Mouse (Mus musculus) mouse trophoblast stem cell (cell line): ENCODE measurements around the gene 4933428G20Rik.

Source experiments
- in situ Hi-C, 2 experiments: fragments of 300-500 bp; cut with MseI, MboI; formaldehyde crosslinking; loops; 2 replicates in 1 of 2; 3 replicates in 1 of 2; pipeline ENCODE4 v1.15.1; 2025

4933428G20Rik gene

DNA sequence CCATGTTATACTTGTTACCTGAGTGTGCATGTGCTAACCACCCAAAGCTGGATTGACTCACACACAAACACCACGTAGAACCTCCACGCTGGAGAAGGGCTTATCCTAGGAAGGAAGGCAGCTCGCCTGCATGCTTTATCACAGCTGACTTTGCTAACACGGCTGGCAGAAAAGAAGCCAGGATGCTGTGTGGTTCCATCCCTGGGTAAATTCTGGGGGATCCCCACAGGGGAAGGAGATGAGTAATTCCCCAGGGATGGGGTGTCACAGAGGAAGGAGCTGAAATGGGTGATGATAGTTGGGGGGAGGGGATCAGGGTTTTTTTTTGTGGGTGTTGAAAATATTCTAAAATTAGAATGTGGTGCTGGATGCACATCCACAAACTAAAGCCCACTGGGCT is 5.6 kb upstream of the 4933428G20Rik start:
- in situ Hi-C loops = no loop called here

DNA sequence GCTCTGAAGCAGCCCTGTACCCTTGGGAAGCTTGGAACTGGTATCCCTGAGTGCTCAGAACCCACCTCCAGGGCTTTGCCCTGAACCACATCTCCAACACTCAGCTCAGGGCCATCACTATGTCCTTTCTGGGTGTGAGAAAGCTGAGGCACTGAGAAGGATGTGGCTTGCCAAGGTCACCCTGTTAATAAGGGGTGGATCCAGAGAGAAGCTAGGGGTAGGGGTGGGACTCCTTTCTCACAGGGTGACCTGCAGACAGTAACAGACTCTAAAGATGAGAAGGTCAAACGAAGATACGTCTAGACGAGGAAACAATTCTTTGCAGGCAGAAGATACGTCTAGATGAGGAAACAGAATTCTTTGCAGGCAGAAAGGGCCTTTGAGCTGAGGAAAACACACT is 2.7 kb upstream of the 4933428G20Rik start:
- in situ Hi-C loops = no loop called here

DNA sequence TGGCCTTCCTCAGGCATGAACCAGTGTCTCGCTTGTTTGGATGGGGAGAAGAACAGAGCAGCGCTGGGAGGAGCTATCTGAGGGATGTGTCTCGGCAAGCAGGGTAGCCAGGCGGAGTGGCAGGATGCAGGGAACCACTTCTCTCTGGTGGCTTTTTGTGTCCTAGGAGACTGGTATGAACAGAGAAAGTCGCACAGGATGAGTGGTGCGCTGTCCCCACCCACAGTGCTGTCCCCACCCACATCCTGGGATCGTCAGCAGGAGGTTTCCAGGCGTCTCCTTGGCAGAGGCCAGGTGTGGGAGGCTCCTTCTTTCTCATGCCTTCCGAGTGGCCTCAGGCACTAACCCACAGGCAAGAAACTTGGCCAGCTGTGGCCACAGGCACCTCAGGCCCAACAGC is 2.2 kb upstream of the 4933428G20Rik start:
- in situ Hi-C loops = no loop called here

DNA sequence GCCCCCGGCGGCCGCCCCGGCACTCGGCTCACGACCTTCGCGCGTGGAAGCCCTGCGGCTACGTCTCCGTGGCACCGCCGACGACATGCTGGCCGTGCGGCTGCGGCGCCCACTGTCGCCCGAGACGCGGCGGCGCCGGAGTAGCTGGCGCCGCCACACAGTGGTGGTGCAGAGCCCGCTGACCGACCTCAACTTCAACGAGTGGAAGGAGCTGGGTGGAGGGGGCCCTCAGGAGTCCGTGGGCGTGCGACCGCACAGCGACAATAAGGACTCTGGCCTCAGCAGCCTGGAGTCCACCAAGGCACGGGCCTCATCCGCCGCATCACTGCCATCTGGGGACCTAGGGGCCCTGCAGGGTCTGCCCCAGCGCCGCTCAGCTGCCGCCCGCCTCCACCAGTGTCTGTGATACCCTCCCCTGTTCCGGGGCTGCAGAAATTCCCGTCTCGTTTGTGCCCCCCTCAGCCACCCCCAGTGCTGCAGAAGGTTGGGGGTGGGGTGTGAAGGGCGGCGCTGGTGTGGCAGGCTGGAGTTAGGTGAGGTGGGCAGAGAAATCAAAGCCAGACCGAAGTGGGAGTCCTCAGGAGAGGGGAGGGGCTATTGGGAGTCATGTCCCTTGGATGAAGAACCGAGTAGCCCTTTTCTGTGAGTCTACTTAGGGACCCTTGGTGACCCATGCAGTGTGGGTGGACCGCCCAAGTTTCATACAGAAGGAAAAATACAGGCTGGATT is 744 bp upstream of the 4933428G20Rik start:
- in situ Hi-C loops = no loop called here

DNA sequence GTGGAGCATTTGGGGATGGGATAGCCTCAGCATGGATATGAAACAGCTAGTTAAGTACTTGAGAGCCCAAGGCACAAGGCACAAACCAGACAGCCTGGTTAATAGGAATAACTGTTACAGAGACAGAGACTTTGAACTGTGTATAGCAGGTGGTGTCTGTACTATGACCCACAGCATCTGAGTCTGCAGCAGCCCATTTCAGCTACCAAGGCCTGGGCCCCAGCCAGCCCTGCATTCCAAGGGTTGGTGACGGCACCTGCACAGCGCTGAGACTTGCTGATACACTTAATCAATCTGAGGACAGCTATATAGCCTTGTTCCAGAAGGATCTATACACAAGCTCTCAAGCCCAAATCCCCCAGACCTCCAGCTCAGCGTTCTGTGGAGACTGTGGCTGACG is 2.6 kb downstream of the 4933428G20Rik start:
- in situ Hi-C loops = no loop called here

DNA sequence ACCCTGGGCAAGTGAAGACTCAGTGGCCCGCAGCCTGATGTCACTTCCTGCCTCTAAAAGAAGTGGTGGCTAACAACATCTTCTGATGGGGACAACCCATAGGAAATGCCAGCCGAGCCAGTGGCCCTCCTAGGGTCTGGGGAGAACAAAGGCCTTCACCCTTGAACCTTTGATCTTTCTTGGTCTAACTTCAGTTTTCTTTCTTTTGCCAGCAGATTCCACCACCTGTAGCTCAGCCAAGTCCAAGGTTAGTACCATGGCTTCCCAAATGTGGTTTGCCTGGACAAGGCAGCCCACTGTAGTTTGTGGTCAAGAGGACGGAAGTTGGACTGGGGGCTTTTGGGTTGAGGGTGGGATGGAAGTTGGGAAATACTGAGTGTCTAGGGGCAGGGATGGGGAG is 7.3 kb downstream of the 4933428G20Rik start:
- in situ Hi-C loops = no loop called here

DNA sequence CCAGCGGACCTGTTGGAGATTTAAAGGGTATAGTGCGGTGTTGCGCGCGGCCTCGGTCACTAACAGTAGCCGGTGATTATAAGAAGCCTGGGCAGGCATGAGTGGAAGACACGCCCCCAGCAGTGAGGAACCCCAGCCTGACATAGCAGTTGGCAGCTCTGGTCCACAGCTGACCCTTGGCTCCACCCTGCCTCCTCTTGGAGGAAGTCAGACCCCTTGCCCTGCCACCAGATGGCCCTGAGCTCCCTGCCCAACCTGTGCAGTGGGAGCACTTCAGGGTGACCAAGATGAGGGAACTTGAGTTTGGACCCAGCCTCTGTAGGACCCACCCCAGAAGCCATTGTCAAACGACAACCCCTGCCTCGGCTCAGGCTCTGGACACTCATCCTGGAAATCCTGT is 8.5 kb downstream of the 4933428G20Rik start:
- in situ Hi-C loops = no loop called here

DNA sequence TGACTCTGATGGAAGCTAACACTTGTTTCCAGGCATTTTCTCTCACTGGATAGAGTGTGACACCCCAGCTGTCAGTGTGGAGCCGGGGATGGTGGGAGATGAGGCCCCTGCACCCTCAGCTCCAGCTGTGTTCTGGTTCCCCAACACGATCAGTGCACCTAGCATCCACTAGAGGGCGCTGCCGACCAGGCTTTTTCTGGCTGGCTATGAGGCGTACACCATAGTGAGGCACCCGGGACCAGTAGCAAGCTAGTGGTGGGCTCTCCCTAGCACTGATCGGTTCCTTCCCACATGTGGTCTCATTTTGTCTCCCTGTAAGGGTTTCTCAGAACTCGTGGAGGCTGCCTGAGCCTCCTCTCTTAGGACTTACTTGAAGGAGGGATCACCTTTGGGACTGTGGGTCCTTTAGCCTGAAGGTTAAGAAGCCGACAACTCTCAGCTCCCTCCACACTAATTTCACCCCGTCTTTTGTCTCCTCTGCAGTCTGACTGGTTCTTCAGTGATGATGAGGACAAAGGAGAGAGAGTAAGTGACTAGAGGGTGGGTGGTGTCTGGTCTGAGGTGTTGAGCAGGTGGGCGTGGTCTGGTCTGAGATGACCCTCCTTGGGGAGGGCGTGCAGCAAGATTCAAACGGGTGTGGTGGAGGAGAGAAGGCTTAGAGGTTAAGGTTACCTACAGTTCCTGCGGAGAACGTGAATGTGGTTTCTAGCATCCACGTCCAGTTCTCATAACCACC is 10.4 kb downstream of the 4933428G20Rik start:
- in situ Hi-C loops = no loop called here

DNA sequence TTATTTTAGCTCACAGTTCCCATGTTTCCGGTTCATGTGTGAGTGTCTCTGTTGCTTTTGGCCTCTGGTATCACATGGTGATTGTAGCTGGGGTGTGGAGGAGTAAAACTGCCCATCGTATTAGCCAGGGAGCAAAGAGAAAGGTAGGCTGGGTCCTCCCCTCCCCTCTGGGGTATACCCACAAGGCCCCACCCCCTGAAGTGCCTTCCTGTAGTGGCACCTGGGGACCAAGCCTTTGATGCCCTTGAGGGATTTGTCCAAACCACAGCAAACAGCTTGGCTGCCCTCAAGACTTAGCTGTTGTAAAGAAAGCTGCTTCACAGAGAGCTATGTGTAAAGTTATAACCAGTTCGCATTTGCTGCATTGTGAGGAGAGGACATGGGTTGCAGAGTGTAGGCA is 12.5 kb downstream of the 4933428G20Rik start:
- in situ Hi-C loops = no loop called here

DNA sequence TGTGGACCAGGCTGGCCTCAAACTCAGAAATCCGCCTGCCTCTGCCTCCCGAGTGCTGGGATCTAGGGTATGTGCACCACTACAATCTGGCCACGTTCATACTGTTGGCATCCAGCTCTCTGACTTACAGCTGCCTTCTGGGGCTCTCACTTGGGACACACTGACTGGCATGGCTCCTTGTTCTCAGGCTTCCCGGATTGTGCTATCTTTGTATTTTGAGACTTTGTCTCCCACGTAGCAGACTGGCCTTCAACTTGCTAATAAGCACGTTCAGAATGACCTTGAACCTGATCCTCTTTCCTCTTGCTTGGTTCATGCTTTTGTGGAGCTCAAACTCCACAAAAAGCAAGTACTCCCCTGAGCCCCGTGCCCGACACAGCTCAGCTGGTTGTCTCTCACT is 14.5 kb downstream of the 4933428G20Rik start:
- in situ Hi-C loops = no loop called here

DNA sequence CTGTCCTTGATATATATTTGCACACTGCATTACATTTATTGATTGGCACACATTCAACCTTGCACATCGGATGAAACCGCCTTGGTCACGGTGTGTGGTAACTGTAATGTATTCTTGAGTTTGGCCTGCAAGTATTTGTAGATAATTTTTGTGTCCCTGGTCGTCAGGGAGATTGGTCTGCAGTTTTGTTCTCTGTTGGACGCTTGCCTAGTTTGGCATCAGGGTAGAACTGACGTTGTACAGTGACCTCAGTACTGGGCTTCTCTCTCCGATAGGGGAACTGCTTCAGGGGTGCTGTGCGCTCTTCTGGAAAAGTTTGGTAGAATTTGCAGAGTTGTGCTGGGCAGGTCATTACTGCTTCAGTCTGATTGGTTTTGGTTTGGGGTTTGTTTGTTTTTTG is 20.3 kb downstream of the 4933428G20Rik start:
- in situ Hi-C loops = no loop called here

DNA sequence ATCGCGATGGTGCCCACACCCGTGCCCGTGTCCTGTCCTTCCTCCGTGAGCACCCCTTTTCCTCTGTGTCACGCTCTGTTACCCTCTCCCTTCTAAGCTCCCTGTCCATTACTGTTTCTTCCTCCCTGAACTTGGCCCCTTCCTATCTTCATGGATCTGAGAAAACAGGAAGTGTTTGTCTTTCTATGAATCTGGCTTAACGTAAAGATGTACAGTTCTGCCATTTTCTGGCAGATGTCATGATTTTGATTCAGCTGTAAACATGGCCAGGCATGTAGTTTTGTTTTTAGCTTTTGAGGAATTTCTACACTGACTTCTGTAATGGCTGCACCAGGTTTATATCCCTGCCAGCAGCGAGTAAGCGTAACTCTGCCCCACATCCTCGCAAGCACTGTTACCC is 21.1 kb downstream of the 4933428G20Rik start:
- in situ Hi-C loops = no loop called here

DNA sequence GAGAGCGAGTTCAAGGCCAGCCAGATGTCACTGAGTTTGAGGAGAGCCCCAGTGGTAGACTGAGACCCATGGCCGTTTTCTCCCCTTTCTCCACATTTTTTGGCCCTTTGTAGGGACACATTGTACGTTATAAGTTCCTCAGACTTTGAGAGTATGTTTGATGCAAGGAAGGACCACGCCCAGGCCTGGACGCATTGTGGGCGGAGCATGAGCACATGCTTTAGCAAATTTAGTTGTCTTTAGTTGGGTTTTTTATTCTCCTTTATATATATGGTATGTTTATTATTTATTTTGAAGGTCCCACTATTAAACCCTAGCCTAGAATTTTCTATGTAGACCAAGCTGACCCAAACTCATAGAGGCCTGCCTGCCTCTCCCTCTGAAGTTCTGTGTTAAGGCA is 21.8 kb downstream of the 4933428G20Rik start:
- in situ Hi-C loops = no loop called here

DNA sequence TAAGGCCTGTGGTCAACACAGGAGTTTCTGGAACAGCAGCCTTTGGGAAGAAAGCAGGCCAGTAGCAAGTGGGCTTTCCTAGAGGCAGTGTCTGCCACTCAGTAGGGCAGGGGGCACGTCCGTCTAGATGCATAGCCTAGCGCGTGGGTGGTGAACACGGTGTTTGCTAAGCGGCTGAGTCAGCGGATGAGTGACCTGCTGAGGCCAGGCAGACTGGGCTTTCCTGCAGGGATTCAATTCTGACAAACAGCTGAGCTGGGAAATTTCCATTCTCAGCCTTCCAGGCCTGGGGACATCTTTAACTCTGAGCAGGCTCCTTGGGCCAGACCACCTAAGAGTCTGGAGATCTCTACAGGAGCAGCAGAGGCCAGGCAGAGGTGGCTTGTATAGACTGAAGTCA is 22.7 kb downstream of the 4933428G20Rik start:
- in situ Hi-C loops = no loop called here

DNA sequence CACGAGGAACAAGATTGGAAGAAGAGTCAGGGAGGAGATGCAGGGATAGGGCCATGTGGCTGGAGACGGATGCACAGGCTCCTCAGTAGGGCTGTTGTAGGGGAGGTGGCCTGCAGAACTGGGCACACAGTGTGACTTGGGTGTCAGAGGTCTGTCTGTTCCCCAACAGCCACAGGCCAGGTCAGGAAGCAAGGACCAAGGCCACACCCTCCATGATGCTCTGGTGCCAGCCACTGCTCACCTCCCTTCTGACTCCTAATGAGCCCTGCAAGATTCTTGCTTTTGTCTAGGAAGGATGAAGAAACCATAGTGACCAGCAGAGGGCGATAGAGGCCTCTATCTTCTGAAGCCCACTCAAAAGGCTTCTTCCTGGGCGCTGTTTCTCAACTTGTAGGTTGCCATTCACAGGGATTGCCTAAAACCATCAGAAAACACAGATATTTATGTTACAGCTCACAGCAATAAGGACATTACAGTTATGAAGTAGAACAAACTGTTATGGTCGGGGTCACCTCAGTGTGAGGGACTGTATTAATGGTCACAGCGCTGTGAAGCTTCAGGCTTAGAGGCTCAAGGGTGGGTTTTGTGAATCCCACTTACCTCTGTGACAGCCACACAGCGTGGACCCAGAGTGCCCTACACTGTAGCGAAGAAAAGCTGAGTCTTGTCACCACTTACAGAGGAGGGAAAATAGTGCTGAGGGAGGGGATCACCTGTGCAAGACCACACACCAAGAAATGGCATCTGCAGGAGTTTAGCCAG is 23.6 kb downstream of the 4933428G20Rik start:
- in situ Hi-C loops = no loop called here

DNA sequence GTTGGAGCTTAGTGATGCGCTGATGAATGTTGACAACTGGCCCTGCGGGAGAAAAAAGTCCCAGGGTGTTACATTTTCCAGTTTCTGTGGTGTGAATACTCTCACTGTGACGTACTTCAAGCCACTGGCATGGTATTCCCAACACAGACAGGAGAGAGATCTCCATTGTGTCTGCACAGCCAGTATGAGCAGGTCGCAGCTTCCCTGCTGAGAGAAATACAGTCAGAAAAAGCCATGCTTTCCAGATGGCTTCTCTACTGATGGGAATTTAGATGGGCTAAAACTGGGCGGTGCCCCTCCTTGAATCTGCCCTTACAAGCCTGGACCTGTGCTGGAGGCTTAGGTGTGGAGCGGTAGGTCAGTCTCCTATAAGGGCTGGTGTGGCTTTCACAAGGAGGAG is 28.9 kb downstream of the 4933428G20Rik start:
- in situ Hi-C loops = no loop called here

DNA sequence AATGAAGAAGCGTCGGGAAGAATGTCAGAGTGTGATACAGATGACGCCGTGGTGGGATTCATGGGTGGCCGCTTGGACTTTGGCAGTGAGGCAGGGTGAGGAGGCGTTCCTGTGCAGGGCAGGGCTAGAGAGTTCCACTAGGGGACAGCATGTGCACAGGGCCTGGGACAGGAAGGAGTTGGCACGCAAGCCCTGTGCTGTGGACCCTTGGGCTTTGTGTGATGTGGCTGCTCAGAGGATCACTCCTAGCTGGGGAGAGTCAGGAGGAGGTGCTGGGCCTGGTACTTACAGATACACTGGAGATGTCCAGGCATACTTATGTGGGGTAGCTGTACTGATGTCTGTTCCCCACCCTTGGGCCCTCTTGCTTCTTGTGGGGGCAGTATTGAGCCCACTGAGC is 30.3 kb downstream of the 4933428G20Rik start:
- in situ Hi-C loops = loop anchor here in 1 of 2 experiments (5.0 kb wide), 1 partner anchor 38 kb away; no protein-coding TSS in a partner anchor

DNA sequence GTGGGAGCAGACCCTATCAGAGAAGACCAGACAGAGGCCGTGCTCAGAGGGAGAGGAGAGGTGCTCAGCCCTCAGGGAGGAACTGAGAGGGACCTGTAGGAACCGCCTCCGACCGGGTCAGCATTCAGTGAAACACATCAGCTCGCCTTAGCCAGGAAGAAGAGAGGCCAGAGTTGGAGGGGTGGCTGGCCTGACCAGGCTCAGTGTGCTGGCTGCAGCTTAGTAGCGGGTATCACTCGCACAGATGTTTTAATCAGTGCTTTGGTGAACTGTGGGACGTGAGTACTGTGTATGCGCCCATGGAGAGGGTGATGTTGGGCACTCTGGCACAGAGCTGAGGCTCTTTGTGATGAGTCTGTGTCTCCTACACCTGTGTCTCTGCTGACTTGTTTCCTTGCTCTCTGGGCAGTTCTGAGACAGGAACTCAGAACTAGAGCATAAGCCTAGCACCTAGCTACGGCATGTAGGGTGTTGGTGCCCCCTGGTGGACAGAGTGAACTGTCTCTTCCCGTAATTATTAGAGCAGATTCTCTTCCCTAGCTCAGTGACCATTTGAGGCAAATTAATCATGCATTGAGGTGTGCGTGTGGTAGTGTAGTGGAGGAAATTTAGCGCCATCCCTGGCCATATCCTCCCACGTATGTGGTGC is 31.4 kb downstream of the 4933428G20Rik start:
- in situ Hi-C loops = loop anchor here in 1 of 2 experiments (5.0 kb wide), 1 partner anchor 36 kb away; no protein-coding TSS in a partner anchor

DNA sequence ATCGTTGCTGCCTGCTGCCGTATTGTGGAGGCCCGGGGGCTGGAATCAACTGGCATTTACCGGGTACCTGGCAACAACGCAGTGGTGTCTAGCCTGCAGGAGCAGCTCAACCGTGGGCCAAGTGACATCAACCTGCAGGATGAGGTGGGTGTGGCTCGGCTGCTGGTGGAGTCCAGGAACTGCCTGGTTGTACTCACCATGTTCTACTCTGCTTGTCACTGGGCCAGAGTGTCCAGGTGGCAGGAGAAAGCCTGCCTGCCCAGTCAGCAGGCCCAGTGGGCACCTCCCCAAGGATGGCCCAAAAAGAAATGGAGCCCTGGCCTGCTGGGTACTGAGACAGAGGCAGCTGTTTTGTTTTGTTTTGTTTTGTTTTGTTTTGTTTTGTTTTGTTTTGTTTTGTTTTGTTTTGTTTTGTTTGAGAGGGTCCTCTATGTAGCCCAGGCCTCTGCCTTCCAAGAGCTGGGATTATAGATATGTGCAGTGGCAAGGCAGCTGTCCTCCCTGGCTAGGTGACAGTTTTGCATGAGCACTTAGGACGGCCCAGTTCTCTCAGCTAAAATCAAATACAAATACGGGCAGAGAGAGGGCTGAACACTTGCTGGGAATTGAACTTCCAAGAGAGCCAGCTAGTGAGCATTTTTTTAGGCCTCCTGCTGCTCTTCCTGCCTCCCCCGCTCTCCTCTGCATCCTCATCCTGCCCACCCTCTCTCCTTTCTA is 33.5 kb downstream of the 4933428G20Rik start:
- in situ Hi-C loops = loop anchor here in 1 of 2 experiments (5.0 kb wide), 1 partner anchor 34 kb away; no protein-coding TSS in a partner anchor

DNA sequence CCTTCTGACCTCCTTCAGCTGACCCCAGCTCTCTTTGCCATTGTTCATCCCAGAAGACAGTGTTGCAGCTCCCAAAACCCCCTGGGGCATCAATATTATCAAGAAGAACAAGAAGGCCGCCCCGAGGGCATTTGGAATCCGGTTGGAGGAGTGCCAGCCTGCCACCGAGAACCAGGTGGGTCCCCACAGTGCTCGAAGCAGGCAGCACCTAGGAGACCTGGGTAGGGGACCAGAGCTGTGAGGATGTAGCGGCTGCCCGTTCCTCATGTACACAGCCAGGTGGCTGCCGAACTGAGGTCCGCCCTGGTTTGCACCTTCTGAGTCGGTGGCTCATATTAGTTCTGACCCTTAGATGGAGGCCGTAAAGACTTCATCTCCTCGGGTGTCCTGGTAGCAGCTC is 34.2 kb downstream of the 4933428G20Rik start:
- in situ Hi-C loops = loop anchor here in 1 of 2 experiments (5.0 kb wide), 1 partner anchor 34 kb away; no protein-coding TSS in a partner anchor

DNA sequence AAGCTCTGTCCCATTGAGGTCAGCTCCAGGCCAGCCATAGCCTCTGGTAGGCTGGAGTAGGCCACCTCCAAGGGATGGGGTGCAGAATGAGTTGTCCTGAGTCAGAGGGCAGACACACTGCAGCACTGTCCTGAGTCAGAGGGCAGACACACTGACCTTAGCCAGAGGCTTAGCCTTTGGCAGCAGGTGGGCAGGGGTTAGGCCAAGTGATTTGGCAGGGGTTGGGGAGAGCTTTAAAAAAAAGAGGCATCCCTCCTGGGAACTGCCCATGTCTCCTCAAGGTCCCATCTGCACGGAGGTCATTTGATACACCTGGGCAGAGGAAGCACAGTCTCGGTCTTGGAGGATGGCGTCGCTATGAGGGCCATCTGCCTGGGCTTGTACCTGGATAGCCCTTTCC is 36.1 kb downstream of the 4933428G20Rik start:
- in situ Hi-C loops = no loop called here
